Mouse (Mus musculus): ENCODE data around the gene Slc25a47. TPM values are rescaled to one million over a fixed set of nuclear protein-coding genes. Genes with fewer than 3 reads are reported as not detected.
A peak's percentile ranks its signal among the peaks of the same experiment; 100 is the strongest.

The Slc25a47 gene
- polyA plus RNA-seq, 1 experiment from 2014 or later = 6.4 TPM

DNA sequence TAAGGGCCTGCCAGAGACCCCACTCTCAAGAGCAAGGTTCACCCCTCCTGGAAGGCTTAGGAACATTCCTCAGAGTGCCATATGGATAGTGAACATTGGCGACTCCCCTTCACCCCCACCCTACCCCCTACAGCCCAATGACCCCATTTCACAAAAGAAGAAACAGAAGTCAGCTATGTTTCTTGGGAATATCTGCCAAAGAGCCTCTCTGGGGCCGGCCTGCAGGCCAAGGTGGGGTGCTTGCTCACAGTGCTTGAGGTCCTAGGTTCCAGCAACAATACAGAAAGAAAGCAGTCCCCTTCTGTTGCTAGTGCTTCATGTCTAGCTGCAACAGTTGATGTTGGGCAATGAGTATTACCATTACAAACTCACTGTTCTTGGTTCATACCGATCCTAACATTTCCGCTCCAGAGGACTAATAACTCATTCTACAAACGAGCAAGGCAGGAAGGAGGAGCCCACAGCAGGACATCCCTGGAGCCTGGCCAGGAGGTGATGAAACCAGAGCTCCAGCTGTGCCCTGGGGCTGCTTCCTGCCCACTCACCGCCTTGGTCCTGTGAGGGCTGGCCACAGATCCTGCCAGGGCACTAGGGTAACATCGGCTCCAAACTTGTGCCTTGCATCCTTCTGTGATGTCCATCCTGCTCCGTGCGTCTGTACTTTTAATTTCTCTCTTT is 3.7 kb upstream of the Slc25a47 start:
- Histone ChIP-seq H3K4me2 (ENCODE audit: low read length) (no peak overlapping the region), H3K9me3 (ENCODE audit: control insufficient read depth, low read length) (no peaks in the 10 kb centered on the region), H3K27ac (ENCODE audit: low read depth, low read length) (no peak overlapping the region), H3K36me3 (ENCODE audit: control insufficient read depth, insufficient read depth, low read length) (0 out of 2 replicates have a peak, but pooled peaks cover 4% of the 10 kb centered on the region), H3K4me1 (ENCODE audit: control insufficient read depth, insufficient read depth, low read depth, low read length) (peaks cover 31% of the 10 kb centered on the region), H3K4me3 (ENCODE audit: low read length) (no peak overlapping the region), H3K9ac (ENCODE audit: low read depth, low read length) (no peak overlapping the region), H3K27me3 (replicated peaks; ENCODE audit: control insufficient read depth, insufficient read depth, low read length) (no peaks in the 10 kb centered on the region)
- WGBS = 51% methylated on average over 9 of the region's 9 CpGs
- ATAC-seq = no peak

- Histone ChIP-seq H3K4me2 (ENCODE audit: low read length) (no peak overlapping the region), H3K4me3 (ENCODE audit: low read length) (no peak overlapping the region), H3K27ac (ENCODE audit: low read depth, low read length) (no peak overlapping the region), H3K9ac (ENCODE audit: low read depth, low read length) (no peak overlapping the region), H3K9me3 (ENCODE audit: control insufficient read depth, low read length) (no peaks in the 10 kb centered on the region), H3K27me3 (replicated peaks; ENCODE audit: control insufficient read depth, insufficient read depth, low read length) (no peaks in the 10 kb centered on the region), H3K36me3 (ENCODE audit: control insufficient read depth, insufficient read depth, low read length) (0 out of 2 replicates have a peak, but pooled peaks cover 2% of the 10 kb centered on the region), H3K4me1 (ENCODE audit: control insufficient read depth, insufficient read depth, low read depth, low read length) (peaks cover 39% of the 10 kb centered on the region)
- ATAC-seq = no peak
- WGBS = 82% methylated on average over 8 of the region's 8 CpGs
Observed at GRCm38 (mm10) chr12:108832851-108833250, 3.0 kb upstream of the Slc25a47 start.

- ATAC-seq = no peak
- peaks cover 41% of the 10 kb centered on the region for H3K4me1 ChIP-seq (ENCODE audit: control insufficient read depth, insufficient read depth, low read depth, low read length)
Observed at GRCm38 (mm10) chr12:108833408-108833807, 2.4 kb upstream of the Slc25a47 start.

GRCm38 (mm10) chr12:108834337-108834736 is 1.5 kb upstream of the Slc25a47 start:
- no peaks in the 10 kb centered on the region for H3K9me3 ChIP-seq (ENCODE audit: control insufficient read depth, low read length)
- 76% methylated on average over 3 of the region's 3 CpGs for WGBS
- peaks cover 41% of the 10 kb centered on the region for H3K4me1 ChIP-seq (ENCODE audit: control insufficient read depth, insufficient read depth, low read depth, low read length)
- no peaks in the 10 kb centered on the region for H3K27me3 ChIP-seq (replicated peaks; ENCODE audit: control insufficient read depth, insufficient read depth, low read length)
- no peaks in the 10 kb centered on the region for H3K36me3 ChIP-seq (ENCODE audit: control insufficient read depth, insufficient read depth, low read length)
- H3K27ac ChIP-seq (ENCODE audit: low read depth, low read length) = no peak overlapping the region
- H3K4me3 ChIP-seq (ENCODE audit: low read length) = no peak overlapping the region
- H3K4me2 ChIP-seq (ENCODE audit: low read length) = peak overlapping the region; percentile 96
- no peak for ATAC-seq
- H3K9ac ChIP-seq (ENCODE audit: low read depth, low read length) = no peak overlapping the region

More at GRCm38 (mm10) chr12:108833408-108833807, 2.4 kb upstream of the Slc25a47 start:
- Histone ChIP-seq H3K27ac (ENCODE audit: low read depth, low read length) (no peak overlapping the region), H3K4me3 (ENCODE audit: low read length) (no peak overlapping the region), H3K4me2 (ENCODE audit: low read length) (no peak overlapping the region), H3K36me3 (ENCODE audit: control insufficient read depth, insufficient read depth, low read length) (no peaks in the 10 kb centered on the region), H3K9ac (ENCODE audit: low read depth, low read length) (no peak overlapping the region), H3K9me3 (ENCODE audit: control insufficient read depth, low read length) (no peaks in the 10 kb centered on the region), H3K27me3 (replicated peaks; ENCODE audit: control insufficient read depth, insufficient read depth, low read length) (no peaks in the 10 kb centered on the region)
- WGBS = 89% methylated on average over 3 of the region's 3 CpGs

GRCm38 (mm10) chr12:108834786-108835185 is 1.1 kb upstream of the Slc25a47 start:
- Histone ChIP-seq H3K27me3 (replicated peaks; ENCODE audit: control insufficient read depth, insufficient read depth, low read length) (no peaks in the 10 kb centered on the region), H3K9me3 (ENCODE audit: control insufficient read depth, low read length) (no peaks in the 10 kb centered on the region), H3K9ac (ENCODE audit: low read depth, low read length) (peak overlapping the region; percentile 78), H3K27ac (ENCODE audit: low read depth, low read length) (no peak overlapping the region), H3K4me1 (ENCODE audit: control insufficient read depth, insufficient read depth, low read depth, low read length) (peaks cover 41% of the 10 kb centered on the region), H3K36me3 (ENCODE audit: control insufficient read depth, insufficient read depth, low read length) (no peaks in the 10 kb centered on the region), H3K4me3 (ENCODE audit: low read length) (peak overlapping the region; percentile 75), H3K4me2 (ENCODE audit: low read length) (peak overlapping the region; percentile 96)
- WGBS = 46% methylated on average over 5 of the region's 5 CpGs
- no peak for ATAC-seq

DNA sequence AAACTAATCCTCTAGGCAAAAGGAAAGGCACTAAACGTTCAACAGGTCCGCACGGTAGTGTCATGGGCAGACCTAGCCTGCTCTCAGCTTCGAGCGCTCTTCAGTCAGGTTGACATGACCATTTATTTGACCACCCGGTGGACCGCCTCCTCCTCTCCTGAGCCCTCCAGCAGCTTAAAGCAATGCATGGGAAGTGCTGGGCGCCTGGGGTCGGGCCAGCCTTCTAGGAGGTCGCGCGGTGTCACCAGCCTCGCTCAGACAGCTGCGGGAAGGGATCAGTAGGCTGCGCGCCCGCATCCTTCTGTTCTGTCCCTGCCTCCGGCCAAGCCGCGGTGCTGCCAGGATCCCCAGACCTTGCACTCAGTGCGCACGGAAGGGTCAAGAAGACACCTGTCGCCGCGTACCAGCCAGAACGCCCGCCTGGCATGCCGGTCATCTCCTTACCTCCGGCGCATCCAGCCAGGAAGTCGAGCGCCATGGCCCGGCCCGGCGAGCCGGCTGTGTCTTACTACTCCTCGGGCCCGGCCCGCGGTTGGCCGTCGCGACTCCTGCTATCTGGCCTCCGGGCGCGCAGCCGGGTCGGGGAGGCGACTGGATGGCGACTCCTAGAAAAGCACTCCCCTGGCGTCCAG is 522 bp upstream of the Slc25a47 start:
- Histone ChIP-seq H3K4me1 (ENCODE audit: control insufficient read depth, insufficient read depth, low read depth, low read length) (peaks cover 41% of the 10 kb centered on the region), H3K9ac (ENCODE audit: low read depth, low read length) (peak overlapping the region; percentile 78), H3K36me3 (ENCODE audit: control insufficient read depth, insufficient read depth, low read length) (no peaks in the 10 kb centered on the region), H3K9me3 (ENCODE audit: control insufficient read depth, low read length) (no peaks in the 10 kb centered on the region), H3K27ac (ENCODE audit: low read depth, low read length) (peak overlapping the region; percentile 66; the same call in 1 of the 2 replicates), H3K27me3 (replicated peaks; ENCODE audit: control insufficient read depth, insufficient read depth, low read length) (no peaks in the 10 kb centered on the region), H3K4me2 (ENCODE audit: low read length) (peak overlapping the region; percentile 96), H3K4me3 (ENCODE audit: low read length) (peak overlapping the region; percentile 75)
- ATAC-seq = peak; percentile 3
- 2% methylated on average over 51 of the region's 51 CpGs for WGBS

DNA sequence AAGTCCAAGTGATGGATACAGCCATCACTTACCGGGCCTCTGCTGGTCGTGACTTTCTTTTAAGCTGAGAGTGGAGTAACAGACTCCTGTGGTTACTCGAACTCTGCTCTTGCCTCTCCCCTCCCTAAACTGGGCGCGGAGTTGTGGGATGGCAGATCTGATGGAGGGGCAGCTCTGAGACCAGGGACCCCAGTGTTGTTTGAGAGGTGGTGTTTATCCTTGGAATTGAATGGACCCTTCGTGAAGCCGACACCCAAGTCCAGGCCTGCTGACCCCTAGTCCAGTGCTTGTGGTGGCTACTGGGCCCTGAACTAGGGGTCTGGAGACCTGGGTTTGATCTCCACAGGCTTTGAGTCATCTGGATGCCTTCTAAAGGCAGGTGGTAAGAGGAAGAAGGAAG is 876 bp downstream of the Slc25a47 start:
- no peak for ATAC-seq
- H3K4me1 ChIP-seq (ENCODE audit: control insufficient read depth, insufficient read depth, low read depth, low read length) = peaks cover 41% of the 10 kb centered on the region
- WGBS = 58% methylated on average over 7 of the region's 7 CpGs
- H3K36me3 ChIP-seq (ENCODE audit: control insufficient read depth, insufficient read depth, low read length) = no peaks in the 10 kb centered on the region
- H3K27ac ChIP-seq (ENCODE audit: low read depth, low read length) = peak overlapping the region; percentile 82
- peak overlapping the region; percentile 75 for H3K4me3 ChIP-seq (ENCODE audit: low read length)
- no peaks in the 10 kb centered on the region for H3K27me3 ChIP-seq (replicated peaks; ENCODE audit: control insufficient read depth, insufficient read depth, low read length)
- H3K9me3 ChIP-seq (ENCODE audit: control insufficient read depth, low read length) = no peaks in the 10 kb centered on the region
- peak overlapping the region; percentile 81 for H3K4me2 ChIP-seq (ENCODE audit: low read length)
- H3K9ac ChIP-seq (ENCODE audit: low read depth, low read length) = peak overlapping the region; percentile 69

DNA sequence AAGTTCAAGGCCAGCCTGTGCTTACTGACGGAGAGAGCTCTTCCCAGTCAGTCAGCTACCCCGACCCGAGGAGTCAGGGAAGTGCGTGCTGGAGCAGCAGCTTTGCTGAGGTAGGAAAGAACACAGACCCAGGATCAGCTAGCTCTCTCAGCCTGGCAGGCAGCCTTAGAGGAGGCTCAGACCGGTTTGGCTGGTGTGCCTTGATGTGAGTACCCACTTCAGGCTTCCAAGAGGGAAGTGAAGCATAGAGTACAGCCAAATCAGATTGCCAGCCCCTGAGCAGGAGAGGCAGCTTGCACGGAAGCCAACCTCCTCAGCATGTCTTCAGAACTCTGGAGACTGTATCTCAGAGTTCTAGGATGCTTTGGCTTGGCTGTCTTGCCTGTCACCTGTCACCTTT is 5.3 kb downstream of the Slc25a47 start:
- peaks cover 10% of the 10 kb centered on the region for H3K36me3 ChIP-seq (ENCODE audit: control insufficient read depth, insufficient read depth, low read length)
- ATAC-seq = no peak
- 92% methylated on average over 6 of the region's 6 CpGs for WGBS
- H3K4me3 ChIP-seq (ENCODE audit: low read length) = no peak overlapping the region
- peaks cover 17% of the 10 kb centered on the region for H3K4me1 ChIP-seq (ENCODE audit: control insufficient read depth, insufficient read depth, low read depth, low read length)
- no peak overlapping the region for H3K27ac ChIP-seq (ENCODE audit: low read depth, low read length)
- no peak overlapping the region for H3K9ac ChIP-seq (ENCODE audit: low read depth, low read length)
- H3K27me3 ChIP-seq (replicated peaks; ENCODE audit: control insufficient read depth, insufficient read depth, low read length) = no peaks in the 10 kb centered on the region
- H3K9me3 ChIP-seq (ENCODE audit: control insufficient read depth, low read length) = no peaks in the 10 kb centered on the region
- no peak overlapping the region for H3K4me2 ChIP-seq (ENCODE audit: low read length)

- peaks cover 10% of the 10 kb centered on the region for H3K36me3 ChIP-seq (ENCODE audit: control insufficient read depth, insufficient read depth, low read length)
- no peaks in the 10 kb centered on the region for H3K9me3 ChIP-seq (ENCODE audit: control insufficient read depth, low read length)
- peaks cover 4% of the 10 kb centered on the region for H3K4me1 ChIP-seq (ENCODE audit: control insufficient read depth, insufficient read depth, low read depth, low read length)
- no peak overlapping the region for H3K27ac ChIP-seq (ENCODE audit: low read depth, low read length)
- no peaks in the 10 kb centered on the region for H3K27me3 ChIP-seq (replicated peaks; ENCODE audit: control insufficient read depth, insufficient read depth, low read length)
- no peak overlapping the region for H3K4me3 ChIP-seq (ENCODE audit: low read length)
- H3K9ac ChIP-seq (ENCODE audit: low read depth, low read length) = no peak overlapping the region
- WGBS = 89% methylated on average over 7 of the region's 7 CpGs
- no peak for ATAC-seq
- H3K4me2 ChIP-seq (ENCODE audit: low read length) = no peak overlapping the region
Observed at GRCm38 (mm10) chr12:108842663-108843062, 6.8 kb downstream of the Slc25a47 start.

Measured in hindbrain, embryonic 16.5 days (tissue).